Mouse (Mus musculus) Patski (cell line): ENCODE data around the gene Cplx2. TPM values are rescaled to one million over a fixed set of nuclear protein-coding genes. Genes with fewer than 3 reads are reported as not detected.

Experiments
- ATAC-seq: fragments of 100-300 bp; one replicate; pipeline ENCODE4 v1.8.0; 2021
- CTCF ChIA-PET: fragments of 350-600 bp; sonication (Branson Sonifier 250); formaldehyde crosslinking; loops from one replicate; lab custom pipeline; 2022; ENCODE audit warnings: inconsistent platforms; lab: Charles Lee
- POLR2A ChIA-PET: fragments of 350-600 bp; sonication (Branson Sonifier 250); formaldehyde crosslinking; loops from one replicate; lab custom pipeline; 2022; ENCODE audit warnings: antibody characterized with exemption, inconsistent platforms; lab: Charles Lee
- DNase-seq: peaks from one replicate; pipeline ENCODE4 v3.0.0-alpha.2; 2011; ENCODE audit warnings: low read depth, low spot score
- H3K27me3 ChIP-seq: fragments of 371-371 bp; one replicate; pipeline ENCODE4 v1.5.1; 2021
- CTCF ChIP-seq: fragments of 100-300 bp; IDR thresholded peaks from one replicate; pipeline ENCODE4 v1.5.1; 2021
- in situ Hi-C: fragments of 300-500 bp; cut with MboI; formaldehyde crosslinking; loops from 3 replicates; pipeline ENCODE4 v1.11.1; 2018; ENCODE audit warnings: low pct_unique_long_range_greater_than_20kb, mixed read lengths
- polyA plus RNA-seq: library from polyadenylated mRNA; unstranded; gene quantifications from one replicate; pipeline ENCODE4 v1.2.3, GENCODE M21; 2021

The Cplx2 gene
- polyA plus RNA-seq, 1 experiment from 2014 or later: 14.3 TPM

GRCm38 (mm10) chr13:54426781-54427655 lies 55.9 kb downstream of the Cplx2 start:
- TF ChIP-seq CTCF: no peak
- H3K27me3 ChIP-seq: peaks cover 3% of the 10 kb centered on the region
- ATAC-seq (no peak), DNase-seq (no peak)
- in situ Hi-C loops: loop anchor here (25.0 kb wide), 1 partner anchor 615 kb away; no protein-coding TSS in a partner anchor
- POLR2A ChIA-PET: no interaction called here
- CTCF ChIA-PET: no interaction called here

- ATAC-seq: no peak
- ChIA-PET POLR2A (interaction anchor here (0.6 kb wide), 1 partner anchor 53 kb away, joined by 3 read pairs; no protein-coding TSS in a partner anchor), CTCF (no interaction called here)
- peaks cover 6% of the 10 kb centered on the region for H3K27me3 ChIP-seq
- in situ Hi-C loops: loop anchor here (25.0 kb wide), 1 partner anchor 616 kb away; no protein-coding TSS in a partner anchor
- TF ChIP-seq CTCF: no peak
- no peak for DNase-seq
Measured at GRCm38 (mm10) chr13:54428771-54429170, 57.6 kb downstream of the Cplx2 start.

- in situ Hi-C loops: loop anchor here (25.0 kb wide), 1 partner anchor 618 kb away; no protein-coding TSS in a partner anchor
- peaks cover 9% of the 10 kb centered on the region for H3K27me3 ChIP-seq
- no peak for TF ChIP-seq CTCF
- ChIA-PET POLR2A (no interaction called here), CTCF (interaction anchor here (1.5 kb wide), 1 partner anchor 17 kb away, joined by 4 read pairs; no protein-coding TSS in a partner anchor)
- ATAC-seq (no peak), DNase-seq (no peak)
Measured at GRCm38 (mm10) chr13:54430051-54430450, 58.9 kb downstream of the Cplx2 start.

- TF ChIP-seq CTCF: no peak
- in situ Hi-C loops: loop anchor here (25.0 kb wide), 1 partner anchor 619 kb away; no protein-coding TSS in a partner anchor
- H3K27me3 ChIP-seq: peaks cover 17% of the 10 kb centered on the region
- ChIA-PET POLR2A (no interaction called here), CTCF (interaction anchor here (1.5 kb wide), 1 partner anchor 18 kb away, joined by 4 read pairs; no protein-coding TSS in a partner anchor)
- no peak for DNase-seq
- ATAC-seq: no peak
Measured at GRCm38 (mm10) chr13:54431161-54431560, 60.0 kb downstream of the Cplx2 start.

Other genes with a start within 250 kb of the Cplx2 start
- gene Hrh2, start 179.2 kb upstream of the Cplx2 start, polyA plus RNA-seq: not detected
- 39.8 TPM for gene Thoc3, start 97.5 kb downstream of the Cplx2 start, polyA plus RNA-seq
- gene Simc1, start 132.4 kb downstream of the Cplx2 start, polyA plus RNA-seq: 8.8 TPM
- 124 TPM for gene 4833439L19Rik, start 194.1 kb downstream of the Cplx2 start, polyA plus RNA-seq
- 26.6 TPM for gene Arl10, start 203.7 kb downstream of the Cplx2 start, polyA plus RNA-seq
- gene Nop16, start 218.7 kb downstream of the Cplx2 start, polyA plus RNA-seq: 38.0 TPM
- gene Higd2a, start 218.9 kb downstream of the Cplx2 start, polyA plus RNA-seq: 96.0 TPM
- gene Cltb, start 240.0 kb downstream of the Cplx2 start, polyA plus RNA-seq: 33.9 TPM